Mouse (Mus musculus): ENCODE measurements at regions not wholly inside any gene's neighbourhood (a gene's known extent, or its start where the extent isn't known, plus 50 kb on each side); places are given as distances from the start of the nearest gene placed in this dataset.

DNA sequence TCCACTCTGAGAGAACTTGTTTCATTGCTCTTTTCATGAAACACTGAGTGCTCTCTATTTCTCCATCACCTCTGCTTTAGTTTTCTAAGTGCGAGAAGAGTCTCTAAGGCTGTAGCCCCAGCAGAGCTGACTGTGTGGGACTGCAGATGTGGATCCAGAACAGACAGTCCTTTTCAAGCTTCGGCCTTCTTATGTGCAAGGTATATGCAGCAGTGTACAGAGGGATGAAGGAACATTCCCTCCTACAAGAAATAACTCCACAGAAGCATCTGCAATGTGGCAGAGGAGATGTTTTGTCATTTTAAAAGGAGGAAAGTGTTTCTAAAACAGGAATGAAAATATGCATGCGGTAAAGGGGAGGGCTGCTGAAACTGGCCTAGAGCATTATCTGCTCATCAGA is 106.7 kb upstream of the Syndig1 start:
- intact Hi-C loops (cut with DNase I): loop anchor here (1.0 kb wide), 1 partner anchor 12 kb away; no protein-coding TSS in a partner anchor

DNA sequence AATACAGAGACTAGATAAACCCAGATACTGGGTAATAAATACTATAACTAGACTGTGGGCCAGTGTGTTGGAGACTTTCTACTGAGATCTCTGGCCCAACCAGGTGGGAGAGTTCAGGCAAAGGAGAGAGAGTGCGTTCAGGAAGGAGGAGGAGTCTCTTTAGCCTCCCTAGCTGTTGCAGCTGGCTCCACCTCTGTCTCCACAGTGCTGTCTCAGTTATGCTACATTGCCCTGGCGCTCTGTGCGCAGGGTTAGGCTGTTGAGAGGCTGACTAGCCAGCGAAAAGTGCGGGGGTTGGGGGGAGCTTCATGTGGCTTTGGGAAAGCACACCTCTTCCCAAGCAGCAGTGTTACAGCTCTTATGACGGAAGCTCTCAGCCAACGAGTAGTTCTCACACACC is 104.7 kb upstream of the Syndig1 start:
- DNase-seq: no peak
- intact Hi-C loops (cut with DNase I): no loop called here

More for the DNA sequence above, 106.7 kb upstream of the Syndig1 start:
- no peak for DNase-seq

DNA sequence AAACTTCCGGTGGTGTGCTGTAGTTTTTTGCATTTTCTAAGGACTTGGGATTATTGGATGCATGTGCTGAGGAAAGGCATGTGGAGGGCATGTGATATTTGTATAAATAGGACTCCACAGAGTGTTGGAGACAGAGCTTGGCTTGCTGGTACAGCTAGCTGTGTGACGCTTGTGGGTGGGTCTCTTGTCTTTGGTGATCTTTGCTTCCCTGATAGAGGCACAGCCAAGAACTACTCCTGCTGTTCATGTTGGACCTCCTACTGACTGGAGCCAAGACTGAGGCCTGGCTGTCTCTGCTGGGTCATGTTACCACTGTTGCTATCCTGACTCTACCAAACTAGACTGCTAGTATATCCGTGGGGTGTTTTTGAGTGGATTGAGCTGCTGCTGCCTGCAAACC is 103.1 kb upstream of the Syndig1 start:
- DNase-seq: no peak

DNA sequence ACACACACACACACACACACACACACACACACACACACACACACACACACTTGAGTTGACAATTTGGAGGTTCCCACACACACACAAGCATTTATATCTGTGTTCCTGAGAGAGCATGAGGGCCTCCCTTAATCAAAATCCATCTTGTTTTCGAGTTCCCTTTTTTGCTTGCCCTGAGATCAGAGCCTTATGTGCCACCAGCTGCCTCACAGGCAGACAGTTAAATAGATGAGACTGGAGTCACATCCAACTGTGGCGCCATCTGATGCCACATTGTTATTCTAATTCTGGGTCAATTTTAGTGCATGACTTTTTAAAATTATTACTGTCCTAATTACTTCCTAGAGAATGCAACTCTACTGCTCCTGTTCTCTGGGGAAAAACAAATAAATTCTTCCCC is 91.2 kb upstream of the Syndig1 start:
- intact Hi-C loops (cut with DNase I): no loop called here

More for the DNA sequence above, 103.1 kb upstream of the Syndig1 start:
- intact Hi-C loops (cut with DNase I): no loop called here

GRCm38 (mm10) chr2:149739886-149740285 is 89.1 kb upstream of the Syndig1 start:
- DNase-seq: no peak
- intact Hi-C loops (cut with DNase I): no loop called here

More for the DNA sequence above, 91.2 kb upstream of the Syndig1 start:
- no peak for DNase-seq

DNA sequence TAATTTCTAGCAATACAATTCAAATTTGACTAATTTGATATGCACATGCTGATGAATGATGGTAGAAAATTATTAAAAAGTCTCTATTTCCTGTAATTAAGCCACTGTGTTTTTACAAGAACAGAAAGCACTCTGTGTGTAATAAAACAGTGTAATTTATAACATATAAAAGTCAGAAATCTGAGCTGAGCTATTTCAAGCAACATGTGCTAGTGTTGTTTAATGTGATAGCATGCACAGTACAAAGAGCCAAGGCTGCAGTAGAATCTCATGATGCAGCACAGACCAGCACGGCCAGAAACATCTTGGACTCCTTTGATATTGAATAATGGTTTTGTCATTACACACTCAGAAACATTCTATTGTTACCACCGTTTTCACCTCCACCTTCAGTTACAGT is 86.3 kb upstream of the Syndig1 start:
- DNase-seq: no peak
- intact Hi-C loops (cut with DNase I): no loop called here

DNA sequence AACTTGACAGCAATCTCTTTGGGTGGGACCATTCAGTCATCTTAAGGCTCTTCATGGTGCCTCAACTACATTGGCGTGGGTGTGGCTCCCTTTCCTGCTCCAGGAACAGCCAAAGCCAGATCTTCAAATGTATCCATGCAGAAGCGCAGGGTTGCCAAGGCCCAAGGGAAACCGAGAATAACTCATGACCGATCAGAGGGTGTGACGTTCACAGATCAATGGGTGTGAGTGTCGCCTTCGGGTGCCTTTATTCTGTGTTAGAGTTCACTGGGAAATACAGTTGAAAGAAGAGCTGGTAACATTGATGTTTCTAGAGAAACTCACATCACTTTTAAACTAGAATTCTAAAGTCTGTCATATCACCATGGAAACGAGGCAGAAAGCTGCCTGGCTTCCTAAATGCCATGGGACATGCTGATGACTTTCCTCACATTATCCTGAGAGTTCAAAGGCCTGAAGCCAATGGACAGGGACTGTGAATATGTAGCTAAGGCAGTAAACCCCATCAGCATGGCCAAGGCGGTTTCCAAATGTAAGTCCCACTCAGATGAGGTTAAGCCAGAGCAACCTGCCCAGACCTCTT is 80.7 kb upstream of the Syndig1 start:
- no peak for DNase-seq
- intact Hi-C loops (cut with DNase I): no loop called here

GRCm38 (mm10) chr2:149759151-149759550 is 69.9 kb upstream of the Syndig1 start:
- DNase-seq: no peak
- intact Hi-C loops (cut with DNase I): no loop called here

DNA sequence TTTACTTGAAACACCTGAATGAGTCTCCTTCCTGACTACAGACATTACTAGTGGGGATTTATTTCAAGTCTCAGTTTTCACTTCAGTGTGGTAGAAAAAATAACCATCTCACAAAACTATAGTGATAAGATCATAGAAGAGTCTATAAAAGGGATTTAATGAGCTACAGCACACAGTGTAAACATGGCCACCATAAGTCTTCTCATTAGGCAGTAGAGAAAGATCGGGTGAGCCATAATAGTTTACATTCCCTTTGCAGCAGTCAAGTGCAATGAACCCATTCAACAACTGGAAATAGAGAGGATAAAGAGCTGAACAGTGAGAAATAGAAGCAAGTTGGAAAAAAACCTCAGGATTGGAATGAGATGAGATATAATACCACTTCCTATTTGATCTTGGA is 65.1 kb upstream of the Syndig1 start:
- no peak for DNase-seq
- intact Hi-C loops (cut with DNase I): no loop called here

DNA sequence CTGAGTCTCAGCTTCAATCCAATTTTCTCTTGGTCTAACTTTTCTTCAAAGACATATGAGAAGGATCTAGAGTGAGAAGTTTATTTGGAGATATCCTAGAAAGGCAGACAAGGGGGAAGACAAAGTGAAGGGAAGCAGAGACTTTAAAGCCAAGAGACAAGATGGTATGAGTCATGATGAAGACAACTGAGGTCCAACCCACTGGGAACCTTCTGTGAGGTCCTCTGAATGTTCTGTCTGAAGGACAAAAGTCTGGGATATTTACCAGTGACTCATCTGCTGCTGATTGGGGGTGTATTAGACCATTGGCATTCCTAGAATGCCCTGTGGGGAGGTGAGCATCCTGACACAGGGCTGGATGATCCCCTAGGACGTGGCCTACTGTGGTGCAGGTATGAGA is 61.0 kb upstream of the Syndig1 start:
- intact Hi-C loops (cut with DNase I): no loop called here
- DNase-seq: no peak

- intact Hi-C loops (cut with DNase I): no loop called here
- DNase-seq: no peak
Measured at GRCm38 (mm10) chr2:149768551-149768950, 60.5 kb upstream of the Syndig1 start.

DNA sequence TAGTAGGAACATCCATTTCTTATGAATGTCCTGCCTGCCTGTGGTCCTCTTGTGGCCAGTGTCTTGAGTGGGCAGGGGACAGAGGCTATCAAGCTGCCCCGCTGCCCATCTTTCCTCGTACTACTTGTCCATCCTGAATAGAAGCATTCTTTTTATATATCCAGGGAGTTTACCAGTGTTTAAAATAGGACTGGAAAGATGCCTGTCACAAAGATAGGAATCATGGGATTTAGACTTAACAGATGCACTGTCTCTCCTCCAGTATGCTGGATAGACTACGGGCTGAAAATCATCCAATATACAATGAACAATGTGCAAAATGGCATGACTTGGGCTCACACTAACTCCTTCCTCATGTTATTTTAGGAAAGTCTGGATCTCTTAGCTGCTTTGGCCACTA is 51.7 kb upstream of the Syndig1 start:
- intact Hi-C loops (cut with DNase I): no loop called here
- DNase-seq: no peak

Measured in heart, postnatal 36 days (tissue).